Mouse (Mus musculus) layer of hippocampus, postnatal 10 days (tissue): Measurements from ENCODE around the gene Armc9. TPM values are rescaled to one million over a fixed set of nuclear protein-coding genes. Genes with fewer than 3 reads are reported as not detected.

ENCODE experiments used
- DNase-seq, 2 experiments: peaks; one replicate each; pipeline ENCODE4 v3.0.0; 2021; ENCODE audit warnings: low spot score in 2 of 2
- total RNA-seq, 2 experiments: library from RNA; stranded (reverse); gene quantifications; 2 replicates each; pipeline ENCODE4 v1.2.3; 2021

Armc9 gene
- total RNA-seq, 2 experiments from 2014 or later = 38.8 to 40.3 TPM

DNA sequence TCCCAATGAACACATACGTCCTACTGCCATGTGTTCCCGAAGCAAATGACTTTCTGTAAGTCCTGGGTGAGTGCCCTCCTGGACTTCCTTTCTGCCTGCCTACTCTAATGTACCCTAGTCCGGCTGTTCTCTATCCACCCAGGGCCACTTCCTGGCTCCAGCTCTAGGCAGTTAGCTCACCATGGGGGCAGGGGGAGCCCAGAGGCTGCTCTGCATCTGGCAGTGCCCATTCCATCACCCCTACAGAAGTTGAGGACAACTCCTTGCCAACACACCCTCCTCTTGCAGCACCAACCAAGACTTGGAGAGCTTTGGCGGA is 114.6 kb downstream of the Armc9 start:
- DNase-seq = no peak

DNA sequence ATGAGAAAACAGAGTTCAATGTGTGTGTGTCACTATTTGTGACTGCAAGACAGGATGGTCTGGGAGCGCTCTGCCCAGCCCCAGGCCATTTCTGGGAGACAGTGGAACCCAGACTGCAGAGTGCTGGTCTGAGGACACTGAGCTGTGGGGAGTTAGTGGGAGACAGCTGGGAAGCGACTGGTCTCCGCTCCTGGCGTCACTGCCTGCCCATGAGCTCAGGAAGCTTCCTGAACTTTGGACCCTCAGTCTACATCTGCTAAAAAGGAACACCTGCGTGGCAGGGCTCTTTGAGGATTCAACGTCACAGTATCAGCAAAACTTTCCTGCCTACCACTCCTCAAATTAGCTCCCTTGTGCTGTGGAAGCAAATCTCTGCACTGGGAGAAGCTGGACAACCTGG is 117.1 kb downstream of the Armc9 start:
- no peak for DNase-seq

DNA sequence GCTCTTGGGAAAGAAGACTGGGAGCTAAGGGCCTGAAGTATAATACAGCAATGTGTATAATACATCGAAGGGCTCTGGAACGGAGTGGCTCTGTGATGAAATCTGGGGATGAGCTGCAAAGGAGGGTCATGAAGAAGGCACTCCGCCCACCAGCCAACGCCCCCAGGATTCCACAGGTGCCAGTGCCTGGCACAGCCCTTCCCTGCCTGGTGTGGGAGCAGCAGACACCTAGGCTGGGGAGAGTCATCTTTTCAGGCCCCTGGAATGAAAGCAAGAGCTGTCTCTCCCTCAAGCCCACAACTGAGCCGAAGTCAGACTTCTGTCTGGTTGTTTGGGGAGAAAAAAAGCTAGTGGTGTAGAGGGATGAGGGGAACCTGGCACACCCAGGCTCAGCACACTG is 122.5 kb downstream of the Armc9 start:
- DNase-seq = no peak

GRCm38 (mm10) chr1:86281781-86282536 is 127.4 kb downstream of the Armc9 start:
- no peak for DNase-seq

- no peak for DNase-seq
These were observed 129.5 kb downstream of the Armc9 start for GRCm38 (mm10) chr1:86284101-86284500.

GRCm38 (mm10) chr1:86285295-86285694 is 130.7 kb downstream of the Armc9 start:
- no peak for DNase-seq

DNA sequence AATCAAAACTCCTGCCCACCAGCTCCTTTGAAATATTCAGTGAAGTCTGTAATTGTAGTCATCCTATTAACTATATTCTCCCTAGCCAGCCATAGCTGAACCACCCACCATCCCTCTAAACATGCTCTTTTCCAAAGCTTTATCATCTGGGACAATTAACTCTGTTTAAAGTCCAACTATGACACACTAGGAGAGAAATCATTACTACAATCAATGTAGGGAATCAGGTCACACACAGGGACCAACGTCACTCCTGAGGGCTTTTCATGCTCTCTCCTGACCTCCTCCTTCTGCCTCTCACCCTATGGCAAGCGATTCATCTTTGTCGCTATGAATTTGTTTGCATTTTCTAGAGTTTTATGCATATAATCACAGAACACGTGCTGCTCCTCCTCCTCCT is 132.9 kb downstream of the Armc9 start:
- no peak for DNase-seq

DNA sequence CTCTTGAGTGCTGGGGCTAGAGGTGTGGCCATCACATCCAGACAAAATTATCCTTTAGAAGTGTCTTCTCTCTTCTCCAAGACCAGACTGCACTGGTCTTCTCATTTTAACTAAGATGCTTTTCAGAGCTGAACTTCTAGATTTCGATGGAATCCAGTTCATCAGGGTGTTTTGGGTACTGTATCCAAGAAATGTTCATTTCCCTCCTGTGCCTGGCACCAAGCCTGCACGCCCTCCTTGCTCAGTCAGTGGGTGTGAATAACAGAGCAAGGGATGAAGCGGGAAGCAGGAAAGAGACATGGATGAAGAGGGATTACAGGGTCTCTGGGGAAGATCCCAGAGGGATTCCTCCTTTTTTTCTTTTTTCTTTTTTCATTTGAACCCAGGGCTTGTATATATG is 135.9 kb downstream of the Armc9 start:
- DNase-seq = no peak

DNA sequence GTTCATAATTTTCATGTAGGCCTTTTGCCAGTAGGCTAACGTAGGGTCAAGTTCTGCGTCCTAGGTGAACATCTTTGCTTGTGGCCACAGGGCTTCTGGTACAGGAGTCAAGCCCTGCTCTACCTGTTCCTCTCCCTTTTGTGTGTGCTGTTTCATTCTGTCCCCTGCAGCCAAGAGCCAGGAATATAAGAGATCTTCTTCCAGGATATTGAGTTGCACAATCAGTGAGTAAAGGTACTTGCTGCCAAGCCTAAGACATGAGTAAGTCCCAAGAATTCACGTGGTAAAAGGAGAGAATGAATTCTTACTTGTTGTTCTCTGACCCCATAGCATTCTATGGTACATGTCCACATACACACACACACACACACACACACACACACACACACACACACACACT is 138.5 kb downstream of the Armc9 start:
- DNase-seq = no peak

- DNase-seq = no peak
These were observed 139.3 kb downstream of the Armc9 start for GRCm38 (mm10) chr1:86293868-86294267.

- peak; percentile 24 to 52 for DNase-seq
These were observed 139.9 kb downstream of the Armc9 start for GRCm38 (mm10) chr1:86294472-86294871.

GRCm38 (mm10) chr1:86300093-86300492 is 145.5 kb downstream of the Armc9 start:
- DNase-seq = no peak

GRCm38 (mm10) chr1:86300731-86301130 is 146.2 kb downstream of the Armc9 start:
- DNase-seq = no peak

GRCm38 (mm10) chr1:86301221-86302091 is 146.9 kb downstream of the Armc9 start:
- DNase-seq = no peak

- DNase-seq = no peak
These were observed 148.0 kb downstream of the Armc9 start, which contains the start of gene B3gnt7 for GRCm38 (mm10) chr1:86302532-86302931. B3gnt7 (plus strand) TSS chr1:86302832.

- DNase-seq = peak; percentile 60 to 72
These were observed 148.7 kb downstream of the Armc9 start for GRCm38 (mm10) chr1:86303063-86303872.

DNA sequence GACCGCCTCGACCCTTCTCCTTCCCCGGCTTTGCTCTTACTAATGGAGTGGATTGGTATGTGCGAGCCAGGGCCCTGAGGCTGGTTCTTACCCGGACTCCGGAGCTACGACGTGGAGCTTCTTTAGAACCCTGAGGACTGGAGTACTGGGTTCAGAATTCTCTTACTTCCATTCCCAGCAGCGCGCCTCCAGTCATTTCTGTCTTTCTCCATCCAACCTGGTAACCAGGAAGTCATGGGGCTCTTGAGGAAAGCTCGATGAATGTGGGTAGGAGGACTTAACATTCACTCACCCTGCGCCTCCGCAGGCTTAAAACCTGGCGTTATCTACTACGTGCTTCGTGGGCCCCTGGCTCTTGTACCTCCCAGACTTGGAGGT is 149.3 kb downstream of the Armc9 start:
- DNase-seq = peak in 1 of 2 experiments; percentile 25

DNA sequence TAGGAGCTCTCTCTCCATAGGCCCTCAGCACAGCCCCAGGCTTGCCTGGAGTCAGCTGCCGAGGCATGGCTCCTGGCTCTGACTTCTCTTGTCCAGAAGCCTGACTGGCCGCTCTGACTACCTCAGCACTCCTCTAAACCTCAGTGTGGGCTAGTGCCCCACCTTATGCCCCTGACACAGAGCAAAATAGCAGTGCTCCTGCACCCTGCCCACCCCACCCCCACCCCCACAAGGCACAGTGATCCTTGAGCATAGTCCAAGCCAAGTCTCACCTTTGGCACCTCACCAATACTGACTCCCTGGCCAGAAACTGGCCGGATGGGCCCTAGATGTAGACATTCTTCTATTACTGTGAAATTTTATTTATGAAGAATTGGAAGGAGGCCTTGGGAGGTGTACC is 152.1 kb downstream of the Armc9 start:
- no peak for DNase-seq

DNA sequence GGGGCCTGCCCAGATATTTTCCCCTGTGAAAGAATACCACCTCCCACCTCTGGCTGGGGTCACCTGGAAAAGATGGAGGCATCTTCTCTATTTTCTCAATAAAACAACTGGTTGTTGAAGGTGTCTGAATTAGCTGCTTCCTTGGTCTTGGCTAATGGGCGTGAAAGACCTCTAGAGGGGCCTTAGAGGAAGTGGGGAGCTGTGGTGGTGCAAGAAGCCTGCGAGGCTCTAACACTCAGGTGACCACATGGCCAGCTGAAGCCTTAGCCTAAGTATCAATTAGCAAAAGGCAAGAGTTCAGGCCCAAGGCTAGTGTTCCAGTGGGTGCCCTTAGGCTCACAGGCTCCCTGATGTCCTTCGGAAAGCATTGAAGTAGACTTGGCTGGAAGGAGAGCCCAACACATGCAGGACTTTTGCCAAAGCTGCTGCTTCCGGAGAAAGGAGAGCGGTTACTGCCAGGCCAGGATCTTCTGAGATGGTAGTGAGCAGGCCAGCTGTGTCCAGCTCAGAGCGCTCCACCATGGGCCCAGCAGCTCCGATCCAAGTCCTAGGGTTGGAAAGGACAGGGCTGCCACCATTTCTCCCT is 152.7 kb downstream of the Armc9 start:
- no peak for DNase-seq

- no peak for DNase-seq
These were observed 153.5 kb downstream of the Armc9 start for GRCm38 (mm10) chr1:86307871-86308641.
